Mouse (Mus musculus): ENCODE results near the gene Tspan18.

Tspan18 gene

DNA sequence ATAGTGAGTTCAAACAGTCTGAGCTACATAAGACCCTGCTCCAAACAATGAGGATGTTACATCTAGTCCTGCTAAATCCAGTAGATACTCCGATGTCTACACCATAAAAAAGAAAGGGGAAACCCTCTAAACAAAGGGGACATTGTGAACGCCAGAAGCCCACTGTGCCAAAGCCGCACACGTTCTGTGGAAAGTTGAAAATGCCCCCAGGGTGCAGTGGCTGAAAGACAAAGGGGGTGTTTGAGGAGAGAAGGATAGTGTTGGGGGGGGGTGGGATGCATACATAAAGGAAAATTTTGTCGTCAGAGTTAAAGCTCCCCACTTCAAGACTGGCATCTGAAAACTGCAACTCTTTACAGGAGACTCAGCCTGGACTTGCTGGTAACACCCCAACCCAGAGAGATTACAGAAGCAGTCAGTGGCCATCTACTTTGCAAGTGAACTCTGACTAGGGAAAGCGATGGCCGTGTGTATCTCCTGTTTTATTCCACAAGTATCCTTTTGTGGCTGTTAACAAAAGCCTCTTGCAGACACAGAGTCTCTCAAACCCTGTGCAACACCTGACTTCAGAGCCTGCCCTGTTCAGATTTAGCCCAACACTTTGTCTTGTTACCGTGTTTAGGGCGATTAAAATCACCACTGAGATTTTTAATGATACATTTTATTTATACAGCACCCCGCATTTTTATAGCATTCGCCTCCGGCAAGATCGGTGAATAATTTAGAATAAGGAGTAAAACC lies 42.9 kb downstream of the Tspan18 start:
- in situ Hi-C loops (cut with MboI, MseI), result no loop called here

GRCm38 (mm10) chr2:93290345-93291118 lies 43.8 kb downstream of the Tspan18 start:
- in situ Hi-C loops (cut with MboI, MseI), result no loop called here

GRCm38 (mm10) chr2:93289161-93289560 lies 45.1 kb downstream of the Tspan18 start:
- in situ Hi-C loops (cut with MboI, MseI), result no loop called here

DNA sequence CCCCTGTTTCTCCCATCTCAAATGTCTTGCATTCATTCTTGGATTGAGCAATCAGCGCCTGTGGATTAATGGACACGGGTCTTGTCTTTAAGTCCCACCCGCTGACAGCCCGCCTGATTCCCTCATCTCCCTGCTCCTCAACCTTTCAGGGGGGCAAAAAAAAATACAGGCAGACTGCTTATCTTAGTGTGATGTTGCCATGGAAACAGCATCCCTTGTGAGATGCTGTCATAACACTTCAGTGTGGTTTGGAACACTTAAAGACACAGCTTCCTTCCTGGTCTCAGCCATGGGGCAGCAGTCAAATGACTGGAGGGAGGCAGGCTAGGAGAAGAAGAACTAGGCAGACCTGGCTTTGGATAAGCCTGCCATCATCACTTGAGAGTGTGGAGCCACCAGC lies 47.0 kb downstream of the Tspan18 start:
- in situ Hi-C loops (cut with MboI, MseI), result no loop called here

GRCm38 (mm10) chr2:93286742-93287141 lies 47.6 kb downstream of the Tspan18 start:
- in situ Hi-C loops (cut with MboI, MseI), result no loop called here

DNA sequence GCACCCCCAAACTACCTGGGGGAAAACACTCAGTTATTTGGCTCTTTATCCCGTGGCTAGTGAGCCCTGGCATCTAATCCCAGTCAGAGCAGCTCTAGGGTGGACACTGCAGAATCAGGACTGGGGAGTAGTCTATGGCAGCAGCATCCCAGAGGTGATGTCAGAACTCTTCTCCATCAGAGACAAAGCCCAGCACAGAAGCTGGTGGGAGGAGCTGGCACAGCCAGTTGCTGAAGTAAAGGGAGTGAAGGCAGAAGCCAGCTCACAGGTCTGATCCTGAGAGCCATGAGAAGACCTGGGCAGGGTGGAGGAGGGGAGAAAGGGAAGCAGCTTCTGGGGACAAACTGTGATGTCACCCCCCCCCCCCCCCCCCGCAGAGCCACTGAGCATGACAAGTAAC lies 48.0 kb downstream of the Tspan18 start:
- in situ Hi-C loops (cut with MboI, MseI), result no loop called here

DNA sequence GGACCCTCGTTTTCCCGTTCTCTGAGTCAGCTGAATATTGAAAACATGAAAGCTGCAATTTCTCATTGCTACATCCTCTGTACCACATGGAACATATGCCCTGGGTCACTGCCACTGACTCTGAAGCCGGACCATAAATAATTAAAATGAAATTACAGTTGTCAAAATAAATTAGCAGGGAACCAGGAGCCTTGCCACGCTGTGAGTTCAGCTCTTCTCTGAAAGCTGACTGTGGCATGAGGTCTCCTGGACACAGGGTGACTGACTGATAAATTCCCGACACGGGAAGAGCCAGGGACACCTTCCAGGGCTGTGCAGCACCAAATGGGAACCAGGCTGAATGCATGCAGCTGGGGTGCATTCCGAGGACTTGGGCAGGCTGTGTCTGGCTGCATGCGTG lies 48.5 kb downstream of the Tspan18 start:
- in situ Hi-C loops (cut with MboI, MseI), result no loop called here

DNA sequence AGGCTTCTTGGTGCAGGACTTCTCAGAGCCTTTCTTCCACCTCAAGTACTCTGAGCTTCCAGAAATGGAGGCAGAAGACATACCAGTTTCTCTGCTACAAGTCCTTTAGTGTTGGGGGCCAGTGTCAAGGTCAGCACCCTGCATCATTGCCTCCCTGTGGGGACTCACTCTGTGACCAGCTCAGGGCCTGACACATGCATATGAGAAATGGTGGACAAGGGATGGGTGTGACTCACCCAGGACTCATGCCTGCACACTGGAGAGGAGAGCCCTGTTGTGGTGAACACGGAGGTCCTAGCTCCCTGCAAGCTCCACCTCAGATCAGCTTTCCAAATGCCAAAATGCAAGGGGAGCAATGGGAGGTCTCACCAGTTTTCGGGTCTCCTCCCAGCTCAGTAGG lies 49.7 kb downstream of the Tspan18 start:
- in situ Hi-C loops (cut with MboI, MseI), result no loop called here

GRCm38 (mm10) chr2:93283481-93284293 lies 50.6 kb downstream of the Tspan18 start:
- in situ Hi-C loops (cut with MboI, MseI), result no loop called here

- in situ Hi-C loops (cut with MboI, MseI), result no loop called here
Measured at GRCm38 (mm10) chr2:93282636-93283035, 51.7 kb downstream of the Tspan18 start.

- in situ Hi-C loops (cut with MboI, MseI), result no loop called here
Measured at GRCm38 (mm10) chr2:93281466-93281865, 52.8 kb downstream of the Tspan18 start.

DNA sequence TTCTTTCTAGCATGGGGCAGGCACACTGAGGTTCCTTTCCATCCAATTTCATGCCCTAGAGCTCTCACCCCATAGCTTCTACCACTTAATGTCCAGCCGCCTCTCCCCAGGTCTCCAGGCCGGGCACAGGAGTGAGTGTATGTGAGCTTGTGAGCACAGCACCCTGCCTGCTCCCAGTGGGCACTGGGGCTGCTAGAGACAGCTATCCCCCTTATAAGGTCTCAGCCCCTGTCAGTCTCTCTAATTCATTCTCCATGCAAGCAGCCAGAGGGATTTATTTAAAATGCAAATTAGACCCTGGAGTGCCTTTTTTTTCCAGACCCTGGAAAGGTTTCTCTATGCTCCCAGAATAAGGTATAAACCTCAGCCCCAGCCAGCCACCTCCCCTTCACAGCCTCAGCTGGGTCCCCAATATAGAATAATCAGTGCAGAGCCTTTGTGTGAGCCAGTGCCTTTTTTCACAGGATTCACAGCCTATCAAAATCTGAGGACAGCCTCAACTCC lies 54.1 kb downstream of the Tspan18 start:
- in situ Hi-C loops (cut with MboI, MseI), result no loop called here

DNA sequence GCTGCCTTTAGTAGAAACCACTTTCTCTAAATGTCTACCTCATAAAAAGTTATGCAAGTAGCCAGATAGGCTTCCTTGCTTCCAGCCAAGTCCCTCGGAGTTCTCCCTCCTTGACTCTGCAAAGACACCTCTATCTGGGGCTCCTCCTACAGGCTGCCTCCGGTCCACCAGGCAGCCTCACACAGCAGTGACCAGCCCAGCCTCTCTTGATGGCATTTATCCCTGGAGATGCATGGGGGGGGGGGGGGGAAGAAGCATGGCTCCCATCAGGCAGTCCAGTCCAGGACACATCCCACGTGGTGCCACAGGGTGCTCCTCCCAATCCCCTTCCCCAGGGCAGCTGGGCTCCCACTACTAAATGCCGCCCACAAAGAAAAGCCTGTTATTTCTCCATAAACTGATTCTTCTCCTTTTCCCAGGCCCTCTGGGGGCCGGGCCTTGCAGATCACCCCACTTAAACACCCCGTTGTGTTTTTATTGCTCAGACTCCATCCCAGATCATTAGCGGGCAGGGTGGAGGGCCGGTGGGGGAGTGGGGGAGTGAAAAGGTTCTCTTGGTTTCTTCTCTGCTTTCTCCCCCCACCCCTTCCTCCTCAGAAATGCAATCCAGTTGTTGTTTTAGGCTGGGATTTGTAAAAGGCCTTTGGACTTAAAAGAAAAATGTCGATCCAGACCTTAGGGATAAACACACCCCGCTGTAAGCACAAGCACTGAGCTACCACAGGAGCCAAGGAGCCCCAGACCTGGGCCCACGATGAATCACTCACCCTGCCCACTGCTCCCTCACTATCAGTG lies 55.9 kb downstream of the Tspan18 start:
- in situ Hi-C loops (cut with MboI, MseI), result no loop called here

DNA sequence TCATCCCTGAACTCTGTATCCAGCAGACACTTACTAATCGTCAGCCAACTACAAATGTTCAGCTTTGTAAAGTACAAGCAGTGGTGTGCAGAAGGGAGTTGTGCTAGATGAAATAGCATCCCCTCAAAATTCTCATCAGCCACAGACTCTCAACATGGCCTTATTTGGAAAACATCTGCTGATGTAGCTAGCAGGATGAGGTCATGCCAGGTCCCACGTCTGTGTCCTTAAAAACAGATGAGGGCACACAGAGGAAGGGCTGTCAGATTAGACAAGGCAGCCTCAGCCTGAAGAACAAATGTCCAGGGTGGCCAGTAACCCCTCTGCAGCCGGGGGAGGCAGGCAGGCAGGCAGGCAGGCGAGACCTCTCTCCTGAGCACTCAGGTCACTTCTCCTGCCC lies 56.8 kb downstream of the Tspan18 start:
- in situ Hi-C loops (cut with MboI, MseI), result no loop called here

DNA sequence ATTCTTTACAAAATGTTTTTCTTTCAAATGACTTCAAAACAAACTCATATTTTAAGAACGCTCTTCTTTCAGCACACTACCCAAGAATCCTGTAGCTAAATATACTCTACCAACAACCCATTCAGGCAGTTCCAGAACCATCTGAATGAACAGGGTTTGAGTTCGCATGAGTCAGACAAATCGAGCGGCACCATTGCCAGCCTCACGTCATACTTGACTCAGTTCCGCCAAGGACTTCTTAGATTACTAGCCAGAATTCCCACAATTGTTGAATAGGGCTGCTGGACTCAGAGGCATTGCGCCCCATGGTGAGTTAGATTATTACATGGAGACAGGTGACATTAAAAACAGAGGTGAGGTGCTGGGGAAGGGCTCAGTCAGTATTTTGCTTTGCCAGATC lies 58.3 kb downstream of the Tspan18 start:
- in situ Hi-C loops (cut with MboI, MseI), result no loop called here

DNA sequence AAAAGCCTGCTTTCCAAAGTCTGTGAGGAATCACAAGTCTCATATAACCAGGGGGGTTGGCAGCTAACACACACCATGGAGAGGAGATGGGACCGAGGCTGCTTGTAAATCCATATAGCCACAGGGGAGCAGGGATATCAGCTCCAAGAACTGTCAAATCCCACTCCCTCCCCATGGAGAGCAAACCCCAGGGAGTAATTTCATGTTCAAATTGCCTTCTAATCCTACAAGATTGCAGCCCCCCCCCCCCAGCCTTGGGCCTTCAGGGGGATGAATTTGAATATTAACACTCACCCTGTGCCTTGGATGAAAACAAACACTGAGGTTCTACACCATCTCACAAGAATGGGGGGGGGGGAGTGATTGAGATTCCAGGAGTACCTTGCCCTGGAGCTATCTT lies 60.4 kb downstream of the Tspan18 start:
- in situ Hi-C loops (cut with MboI, MseI), result no loop called here

DNA sequence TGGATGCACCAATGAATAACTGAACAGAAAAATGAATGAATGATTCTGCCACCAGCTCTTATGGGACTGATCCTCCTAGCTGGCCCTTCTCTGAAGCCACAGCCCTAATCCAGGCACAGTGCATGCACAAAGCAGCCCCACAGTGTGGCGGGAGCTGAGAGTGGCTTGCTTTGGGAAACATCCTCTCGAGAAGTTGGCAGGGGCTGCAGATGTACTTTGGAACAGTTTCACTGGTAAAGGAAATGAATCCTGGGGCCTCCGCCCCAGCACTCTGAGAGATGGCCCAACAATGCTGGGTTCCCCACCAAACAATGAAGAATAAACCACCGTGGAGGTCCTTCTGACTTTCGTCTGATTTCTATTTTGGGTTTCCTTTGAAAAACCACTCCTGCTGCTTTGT lies 64.2 kb downstream of the Tspan18 start:
- in situ Hi-C loops (cut with MboI, MseI), result no loop called here

GRCm38 (mm10) chr2:93269611-93270010 lies 64.7 kb downstream of the Tspan18 start:
- in situ Hi-C loops (cut with MboI, MseI), result no loop called here

DNA sequence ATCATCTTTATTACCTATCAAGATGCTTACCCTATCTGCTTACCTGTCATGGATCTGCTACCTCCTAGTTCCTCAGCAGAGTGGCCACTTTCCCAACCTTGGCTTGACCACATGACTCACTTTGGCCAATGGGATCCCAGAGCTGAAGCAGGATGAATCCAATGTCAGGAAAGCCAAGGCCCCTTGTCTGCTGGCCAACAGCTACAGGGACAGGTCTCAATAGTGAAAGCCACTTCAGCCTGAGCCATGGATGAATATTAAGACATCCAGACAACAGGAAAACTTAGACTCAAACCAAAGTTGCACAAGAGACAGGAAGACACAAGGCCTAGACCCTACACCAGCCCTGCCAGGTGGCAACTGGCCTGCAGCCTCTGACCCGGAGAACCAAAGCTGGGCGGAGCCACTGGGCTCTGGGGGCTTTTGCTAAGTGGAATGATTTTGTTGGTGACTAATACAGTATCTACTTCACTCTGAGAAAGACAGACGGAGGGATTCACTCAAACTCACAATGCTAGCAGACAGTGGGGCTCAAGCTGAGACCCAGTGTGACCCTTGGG lies 65.5 kb downstream of the Tspan18 start:
- in situ Hi-C loops (cut with MboI, MseI), result no loop called here

GRCm38 (mm10) chr2:93267791-93268190 lies 66.5 kb downstream of the Tspan18 start:
- in situ Hi-C loops (cut with MboI, MseI), result no loop called here

DNA sequence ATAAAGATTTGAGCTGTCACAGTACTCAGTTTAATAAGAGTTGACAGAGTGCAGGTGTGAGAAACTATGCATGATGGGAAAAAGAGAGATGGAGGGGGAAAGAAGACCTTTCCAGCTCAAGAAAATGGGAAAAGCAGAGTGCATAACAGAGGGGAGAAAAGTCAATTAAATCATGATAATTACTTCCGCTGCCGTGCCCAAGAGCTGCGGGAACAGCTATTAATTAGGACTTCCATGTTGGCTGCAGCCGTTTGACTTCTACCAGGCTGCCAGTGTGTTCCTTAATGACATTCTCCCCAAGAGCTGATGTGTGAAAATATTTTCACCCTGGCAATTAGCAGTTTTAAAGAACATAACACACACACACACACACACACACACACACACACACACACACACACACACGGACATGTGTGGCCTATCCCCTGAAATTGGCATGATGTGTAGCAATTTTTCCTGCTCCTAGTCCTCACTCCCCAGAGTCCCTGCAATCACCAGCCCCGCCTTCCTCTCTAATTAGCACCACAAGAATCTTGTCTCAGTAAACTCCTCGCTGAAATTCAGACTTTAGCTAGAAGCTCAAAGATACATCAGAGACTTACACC lies 67.6 kb downstream of the Tspan18 start:
- in situ Hi-C loops (cut with MboI, MseI), result no loop called here

Measured in T-helper 1 cell (primary cell).